Mouse (Mus musculus) midbrain, embryonic 12.5 days (tissue): ENCODE data around the gene Tmprss9. TPM values are rescaled to one million over a fixed set of nuclear protein-coding genes. Genes with fewer than 3 reads are reported as not detected.

ENCODE experiments used
- ATAC-seq: fragments of 200-750 bp; cut with Nextera tagmentation; 2 replicates; pipeline ENCODE4 v1.8.0; 2017; ENCODE audit warnings: low read depth, moderate TSS enrichment, moderate library complexity; ENCODE audit not compliant: low FRiP score
- H3K27ac ChIP-seq: fragments of 300-500 bp; sonication (generic); replicated peaks from 2 replicates; pipeline ENCODE4 v1.5.1; 2016; ENCODE audit warnings: mild to moderate bottlenecking
- H3K27me3 ChIP-seq: fragments of 300-500 bp; sonication (generic); 2 replicates; pipeline ENCODE4 v1.6.1; 2016; ENCODE audit warnings: mild to moderate bottlenecking
- H3K36me3 ChIP-seq: fragments of 300-500 bp; sonication (generic); 2 replicates; pipeline ENCODE4 v1.6.1; 2016
- H3K4me1 ChIP-seq: fragments of 300-500 bp; sonication (generic); 2 replicates; pipeline ENCODE4 v1.6.1; 2016
- H3K4me2 ChIP-seq: fragments of 300-500 bp; sonication (generic); replicated peaks from 2 replicates; pipeline ENCODE4 v1.6.1; 2016; ENCODE audit warnings: mild to moderate bottlenecking, moderate library complexity
- H3K4me3 ChIP-seq: fragments of 300-500 bp; sonication (generic); 2 replicates; pipeline ENCODE4 v1.5.1; 2016; ENCODE audit warnings: mild to moderate bottlenecking
- H3K9ac ChIP-seq: fragments of 300-500 bp; sonication (generic); replicated peaks from 2 replicates; pipeline ENCODE4 v1.6.1; 2016; ENCODE audit warnings: mild to moderate bottlenecking, moderate library complexity
- H3K9me3 ChIP-seq: fragments of 300-500 bp; sonication (generic); 2 replicates; pipeline ENCODE4 v1.6.1; 2016; ENCODE audit warnings: mild to moderate bottlenecking
- WGBS: fragments of 180-500 bp; shearing (Covaris S2); methylation state at CpG from one replicate; pipeline ENCODE4 v1.1.7; 2016; 5-methylcytosine and 5-hydroxymethylcytosine counted together
- polyA plus RNA-seq: library from polyadenylated mRNA; unstranded; fragments of >200 nt; fragmentation: Nextera tagmentation; extraction: Ambion mirVana; gene quantifications from 2 replicates; pipeline ENCODE4 v1.2.1, GENCODE M21; 2016

The Tmprss9 gene
- polyA plus RNA-seq, 1 experiment from 2014 or later: 0.08 TPM

GRCm38 (mm10) chr10:80843931-80844547 is 27.6 kb upstream of the Tmprss9 start, which contains the start of gene Lingo3:
Gene Lingo3 (minus strand): TSS chr10:80844039.
- Histone ChIP-seq H3K4me2 (peak within 1 kb of the TSS; percentile 72), H3K27me3 (peaks cover 66% of the 10 kb centered on the region), H3K4me3 (peak within 1 kb of the TSS; percentile 44), H3K9me3 (no peaks in the 10 kb centered on the region), H3K36me3 (no peaks in the 10 kb centered on the region), H3K27ac (no peak within 1 kb of the TSS), H3K9ac (peak within 1 kb of the TSS; percentile 50), H3K4me1 (peaks cover 13% of the 10 kb centered on the region)
- 0 out of 2 replicates have a peak, but pooled peaks have one; percentile 34 for ATAC-seq
- 6% methylated on average over 44 of the region's 51 CpGs for WGBS

GRCm38 (mm10) chr10:80845055-80845693 is 26.5 kb upstream of the Tmprss9 start:
- H3K27me3 ChIP-seq: peaks cover 59% of the 10 kb centered on the region
- no peak overlapping the region for H3K9ac ChIP-seq
- H3K9me3 ChIP-seq: no peaks in the 10 kb centered on the region
- 65% methylated on average over 8 of the region's 8 CpGs for WGBS
- no peak for ATAC-seq
- H3K27ac ChIP-seq: no peak overlapping the region
- peaks cover 13% of the 10 kb centered on the region for H3K4me1 ChIP-seq
- no peak overlapping the region for H3K4me2 ChIP-seq
- H3K4me3 ChIP-seq: no peak overlapping the region
- 0 out of 2 replicates have a peak, but pooled peaks cover 3% of the 10 kb centered on the region for H3K36me3 ChIP-seq

DNA sequence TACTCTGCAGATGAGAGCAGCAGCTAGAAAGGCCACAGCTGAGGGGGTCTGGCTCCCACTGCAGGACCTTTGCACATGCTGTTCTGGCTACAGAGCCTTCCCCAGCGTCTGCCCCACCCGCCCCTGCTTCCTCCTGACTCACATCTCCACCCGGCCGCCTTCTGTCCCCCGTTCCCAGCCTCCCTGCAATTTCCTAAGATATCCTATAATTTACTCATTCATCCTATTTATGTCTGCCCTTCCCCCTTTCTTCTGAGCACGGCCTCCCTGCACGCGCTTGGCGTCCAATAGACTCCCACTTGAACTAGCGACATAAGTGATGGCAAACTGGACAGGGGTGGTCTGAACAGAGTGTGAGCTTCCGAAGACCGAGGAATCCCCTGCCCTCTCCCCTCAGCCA is 25.9 kb upstream of the Tmprss9 start:
- peaks cover 13% of the 10 kb centered on the region for H3K4me1 ChIP-seq
- H3K27ac ChIP-seq: no peak overlapping the region
- no peak overlapping the region for H3K4me3 ChIP-seq
- 85% methylated on average over 11 of the region's 12 CpGs for WGBS
- 0 out of 2 replicates have a peak, but pooled peaks cover 5% of the 10 kb centered on the region for H3K36me3 ChIP-seq
- H3K27me3 ChIP-seq: peaks cover 59% of the 10 kb centered on the region
- H3K4me2 ChIP-seq: no peak overlapping the region
- H3K9me3 ChIP-seq: no peaks in the 10 kb centered on the region
- H3K9ac ChIP-seq: no peak overlapping the region
- no peak for ATAC-seq

DNA sequence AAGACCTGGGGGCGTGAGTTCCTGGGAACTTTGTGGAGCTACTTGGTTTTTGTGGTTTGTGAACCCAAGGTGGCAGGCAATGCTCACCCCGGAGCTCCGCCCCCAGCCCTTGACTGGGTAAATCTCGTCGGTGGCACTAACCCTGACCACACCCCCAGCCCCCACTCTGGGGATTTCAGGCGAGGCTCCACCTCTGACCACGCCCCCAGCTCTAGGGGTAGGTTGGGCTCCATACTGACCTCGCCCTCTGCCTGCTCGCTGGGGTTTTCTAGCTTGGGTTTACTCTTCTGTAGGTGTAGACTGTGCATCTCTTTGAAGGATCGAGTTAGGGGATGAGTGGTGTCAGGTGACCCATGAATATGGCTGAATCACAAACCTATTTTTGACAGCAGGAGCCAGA is 23.1 kb upstream of the Tmprss9 start:
- WGBS: 9% methylated on average over 10 of the region's 10 CpGs
- H3K9me3 ChIP-seq: no peaks in the 10 kb centered on the region
- H3K4me1 ChIP-seq: peaks cover 10% of the 10 kb centered on the region
- no peak overlapping the region for H3K4me2 ChIP-seq
- ATAC-seq: no peak
- no peak overlapping the region for H3K27ac ChIP-seq
- H3K36me3 ChIP-seq: peaks cover 31% of the 10 kb centered on the region
- H3K9ac ChIP-seq: no peak overlapping the region
- no peak overlapping the region for H3K4me3 ChIP-seq
- H3K27me3 ChIP-seq: peaks cover 30% of the 10 kb centered on the region

- peak; percentile 85 for ATAC-seq
- Histone ChIP-seq H3K36me3 (peaks cover 28% of the 10 kb centered on the region), H3K27ac (peak within 1 kb of the TSS; percentile 46)
Measured at GRCm38 (mm10) chr10:80854913-80855748, 16.5 kb upstream of the Tmprss9 start, which contains the start of the genes Lsm7 and Sppl2b. Gene Lsm7 (minus strand): TSS chr10:80855209. Gene Sppl2b (plus strand): TSS chr10:80855275.

DNA sequence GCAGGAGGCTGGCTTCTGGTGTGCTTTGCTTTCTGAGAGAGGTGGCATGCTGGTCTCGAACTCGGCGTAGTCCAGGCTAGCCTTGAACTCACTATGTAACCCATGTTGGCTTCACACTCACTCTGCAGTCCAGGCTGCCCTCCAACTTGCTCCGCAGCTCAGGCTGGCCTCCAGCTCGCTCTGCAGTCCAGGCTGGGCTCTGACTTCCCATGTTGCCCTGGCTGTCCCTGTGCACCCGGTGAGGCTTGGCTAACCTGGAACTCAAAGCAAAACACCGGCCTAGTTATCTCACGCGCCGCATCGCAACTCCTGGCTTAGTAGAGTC is 15.9 kb upstream of the Tmprss9 start:
- Histone ChIP-seq H3K4me3 (peak overlapping the region; percentile 94), H3K36me3 (peaks cover 26% of the 10 kb centered on the region), H3K27ac (0 out of 2 replicates have a peak overlapping the region, but pooled peaks have one; percentile 46), H3K4me1 (peaks cover 36% of the 10 kb centered on the region), H3K9me3 (no peaks in the 10 kb centered on the region), H3K9ac (peak overlapping the region; percentile 89), H3K27me3 (no peaks in the 10 kb centered on the region), H3K4me2 (peak overlapping the region; percentile 99)
- peak; percentile 8; the same call in 1 of the 2 replicates for ATAC-seq
- 25% methylated on average over 11 of the region's 11 CpGs for WGBS

More at GRCm38 (mm10) chr10:80854913-80855748, 16.5 kb upstream of the Tmprss9 start, which contains the start of the genes Lsm7 and Sppl2b:
- peak within 1 kb of the TSS; percentile 89 for H3K9ac ChIP-seq
- H3K4me1 ChIP-seq: peaks cover 36% of the 10 kb centered on the region
- H3K27me3 ChIP-seq: no peaks in the 10 kb centered on the region
- H3K9me3 ChIP-seq: no peaks in the 10 kb centered on the region
- peak within 1 kb of the TSS; percentile 99 for H3K4me2 ChIP-seq
- under 1% methylated on average over 81 of the region's 81 CpGs for WGBS
- peak within 1 kb of the TSS; percentile 94 for H3K4me3 ChIP-seq

GRCm38 (mm10) chr10:80856267-80856666 is 15.4 kb upstream of the Tmprss9 start:
- WGBS: 64% methylated on average over 3 of the region's 3 CpGs
- Histone ChIP-seq H3K4me3 (peak overlapping the region; percentile 94; the same call in 1 of the 2 replicates), H3K4me1 (peaks cover 36% of the 10 kb centered on the region), H3K9me3 (no peaks in the 10 kb centered on the region), H3K9ac (peak overlapping the region; percentile 17; the same call in 1 of the 2 replicates), H3K27me3 (no peaks in the 10 kb centered on the region), H3K4me2 (peak overlapping the region; percentile 99), H3K36me3 (peaks cover 22% of the 10 kb centered on the region), H3K27ac (no peak overlapping the region)
- no peak for ATAC-seq

- Histone ChIP-seq H3K4me1 (peaks cover 36% of the 10 kb centered on the region), H3K4me2 (0 out of 2 replicates have a peak overlapping the region, but pooled peaks have one; percentile 15), H3K27me3 (no peaks in the 10 kb centered on the region), H3K27ac (no peak overlapping the region), H3K9ac (peak overlapping the region; percentile 37; the same call in 1 of the 2 replicates), H3K4me3 (0 out of 2 replicates have a peak overlapping the region, but pooled peaks have one; percentile 0), H3K36me3 (peaks cover 22% of the 10 kb centered on the region), H3K9me3 (no peaks in the 10 kb centered on the region)
- 87% methylated on average over 5 of the region's 5 CpGs for WGBS
- ATAC-seq: no peak
Measured at GRCm38 (mm10) chr10:80856908-80857307, 14.7 kb upstream of the Tmprss9 start.

DNA sequence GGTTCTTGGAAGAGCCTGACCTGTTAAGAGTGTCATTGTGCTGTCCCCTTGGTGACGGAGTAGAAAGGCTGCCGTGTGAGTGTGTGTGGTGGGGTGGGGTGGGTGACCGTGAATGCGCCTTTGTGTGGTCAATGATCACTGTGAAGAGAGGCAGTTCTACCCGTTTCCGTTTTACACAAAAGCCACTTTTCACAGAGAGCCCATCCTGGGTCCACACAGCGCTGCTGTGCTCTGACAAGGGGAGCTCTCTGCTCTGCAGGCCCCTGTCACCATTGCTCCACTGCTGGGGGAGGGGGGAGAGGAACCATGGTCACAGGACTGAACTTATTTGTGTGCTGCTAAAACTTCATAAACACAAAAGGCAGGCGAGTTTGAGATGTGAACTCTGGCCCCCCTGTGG is 14.3 kb upstream of the Tmprss9 start:
- H3K4me2 ChIP-seq: peak overlapping the region; percentile 15; the same call in 1 of the 2 replicates
- H3K36me3 ChIP-seq: peaks cover 22% of the 10 kb centered on the region
- 51% methylated on average over 8 of the region's 8 CpGs for WGBS
- no peak overlapping the region for H3K27ac ChIP-seq
- H3K9me3 ChIP-seq: no peaks in the 10 kb centered on the region
- peaks cover 36% of the 10 kb centered on the region for H3K4me1 ChIP-seq
- 0 out of 2 replicates have a peak overlapping the region, but pooled peaks have one; percentile 0 for H3K4me3 ChIP-seq
- H3K27me3 ChIP-seq: no peaks in the 10 kb centered on the region
- ATAC-seq: no peak
- peak overlapping the region; percentile 37 for H3K9ac ChIP-seq

DNA sequence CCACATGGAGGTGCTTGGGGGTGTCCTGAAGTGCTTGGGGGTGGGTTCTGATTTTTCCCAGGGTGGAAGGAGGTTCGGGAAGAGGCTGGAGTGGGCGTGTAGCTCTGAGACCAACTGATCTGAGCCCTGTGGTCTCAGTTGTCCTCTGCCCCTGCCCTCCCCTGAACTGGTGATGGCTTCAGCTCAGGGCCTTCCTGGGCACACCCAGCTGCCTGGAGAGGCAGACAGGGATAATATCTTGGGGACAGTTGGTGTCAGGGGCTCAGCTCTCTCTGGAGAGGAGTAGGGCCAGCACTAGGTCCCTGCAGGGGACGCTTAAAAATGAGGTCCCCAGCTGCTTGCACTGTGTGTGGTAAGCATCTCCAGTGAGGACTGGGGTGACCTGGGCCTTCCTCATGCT is 13.8 kb upstream of the Tmprss9 start:
- no peak overlapping the region; the same call in 1 of the 2 replicates for H3K27ac ChIP-seq
- no peaks in the 10 kb centered on the region for H3K9me3 ChIP-seq
- H3K4me1 ChIP-seq: peaks cover 36% of the 10 kb centered on the region
- H3K36me3 ChIP-seq: peaks cover 23% of the 10 kb centered on the region
- no peak for ATAC-seq
- H3K9ac ChIP-seq: peak overlapping the region; percentile 37; the same call in 1 of the 2 replicates
- H3K27me3 ChIP-seq: no peaks in the 10 kb centered on the region
- 74% methylated on average over 3 of the region's 3 CpGs for WGBS
- H3K4me3 ChIP-seq: no peak overlapping the region
- peak overlapping the region; percentile 15; the same call in 1 of the 2 replicates for H3K4me2 ChIP-seq

DNA sequence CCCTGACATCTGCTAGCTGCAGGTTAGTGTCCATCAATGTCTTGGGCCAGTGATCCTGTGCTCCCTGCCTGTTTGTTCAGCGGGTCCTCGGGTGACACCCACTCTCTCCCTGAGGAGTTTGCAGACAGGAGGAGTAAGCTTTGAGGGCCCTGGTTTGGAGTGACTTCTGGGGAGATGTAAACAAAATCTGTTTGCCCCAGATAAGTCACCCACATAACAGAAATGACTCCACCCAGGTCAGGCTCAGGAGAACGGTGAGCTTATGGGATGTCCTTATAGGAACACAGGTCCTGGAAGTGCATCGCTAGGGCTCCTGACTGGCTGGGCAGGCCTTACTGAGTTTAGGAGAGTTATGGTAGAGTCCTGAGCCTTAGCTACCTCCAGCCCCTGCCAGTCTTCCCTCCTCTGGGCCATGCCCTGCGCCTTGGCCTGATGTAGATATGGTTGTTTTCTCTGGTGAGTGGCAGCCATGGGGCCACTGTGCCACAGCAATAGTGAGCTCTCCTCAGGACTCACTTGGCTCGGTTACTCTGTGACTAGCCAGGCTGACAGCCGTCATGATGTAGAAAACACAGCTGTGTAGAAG is 13.2 kb upstream of the Tmprss9 start:
- Histone ChIP-seq H3K4me2 (no peak overlapping the region), H3K27ac (no peak overlapping the region)
- no peak for ATAC-seq

More for the DNA sequence above, 13.2 kb upstream of the Tmprss9 start:
- H3K4me1 ChIP-seq: peaks cover 36% of the 10 kb centered on the region
- H3K27me3 ChIP-seq: no peaks in the 10 kb centered on the region
- no peaks in the 10 kb centered on the region for H3K9me3 ChIP-seq
- 88% methylated on average over 7 of the region's 7 CpGs for WGBS
- H3K9ac ChIP-seq: no peak overlapping the region
- peaks cover 24% of the 10 kb centered on the region for H3K36me3 ChIP-seq
- no peak overlapping the region for H3K4me3 ChIP-seq
